10 mouse cellular contexts compared by ENCODE assay signal in genomic region chr15:77215178-77215800, GRCm38 (mm10).
DNase-seq lines count a peak whose midpoint lies in the region; ATAC-seq lines count a peak whose summit lies in the region.
"Had no signal": no experiment of that assay in that cellular context is flagged by ENCODE, and none has a peak within 500 bp of the region (broad histone marks: within the 10 kb centered on the region; RNA-seq: fewer than 3 reads in every experiment).

No protein-coding gene starts in this region.

- H3K27ac ChIP-seq in kidney, embryonic 14.5 days (ENCODE audit: low read depth, low read length): peak overlapping the region; percentile 81
- peak overlapping the region; percentile 91 for H3K27ac ChIP-seq in heart, embryonic 12.5 days (ENCODE audit: poor library complexity, severe bottlenecking)
- H3K27ac ChIP-seq: macrophage had no signal

- H3K9me3 ChIP-seq in kidney, embryonic 14.5 days (ENCODE audit: control insufficient read depth, low read length): no peaks in the 10 kb centered on the region
- H3K9me3 ChIP-seq in heart, embryonic 12.5 days (replicated peaks): no peaks in the 10 kb centered on the region

- peaks cover 37% of the 10 kb centered on the region for H3K4me1 ChIP-seq in kidney, embryonic 14.5 days (ENCODE audit: control insufficient read depth, insufficient read depth, low read length)
- peaks cover 82% of the 10 kb centered on the region for H3K4me1 ChIP-seq in heart, embryonic 12.5 days (replicated peaks)

- peak; percentile 49 for ATAC-seq in kidney, embryonic 14.5 days (ENCODE audit: low FRiP score, low TSS enrichment)
- ATAC-seq in heart, embryonic 12.5 days (ENCODE audit: insufficient number of reproducible peaks, low FRiP score): no peak

- no peak overlapping the region for H3K4me3 ChIP-seq in kidney, embryonic 14.5 days (ENCODE audit: low read length)
- H3K4me3 ChIP-seq in heart, embryonic 12.5 days: no peak overlapping the region

- WGBS in kidney, embryonic 14.5 days: 5% methylated on average over 5 of the region's 5 CpGs
- WGBS in heart, embryonic 12.5 days: 7% methylated on average over 5 of the region's 5 CpGs

- no peak for DNase-seq in kidney, adult 8-10 months
- DNase-seq in R1 (ENCODE audit: low read depth, low spot score): peak; percentile 72
- DNase-seq in mesoderm, embryonic 11.5 days (ENCODE audit: low read depth, low spot score): peak; percentile 53
- no peak for DNase-seq in urinary bladder, postnatal 4 days (ENCODE audit: low spot score in 2 of 2)
- no peak for DNase-seq in kidney, postnatal 4 days
- DNase-seq in thymus, postnatal 0 days (ENCODE audit: low spot score): no peak
- DNase-seq: cerebellum, adult 11 months had no signal

- H3K4me2 ChIP-seq in kidney, embryonic 14.5 days (replicated peaks; ENCODE audit: low read depth, low read length): peak overlapping the region; percentile 16
- H3K4me2 ChIP-seq in heart, embryonic 12.5 days: peak overlapping the region; percentile 47

- H3K27me3 ChIP-seq in kidney, embryonic 14.5 days (ENCODE audit: control insufficient read depth, insufficient read depth, low read length): no peaks in the 10 kb centered on the region
- no peaks in the 10 kb centered on the region for H3K27me3 ChIP-seq in heart, embryonic 12.5 days (replicated peaks)

- no peaks in the 10 kb centered on the region for H3K36me3 ChIP-seq in kidney, embryonic 14.5 days (ENCODE audit: control insufficient read depth, insufficient read depth, low read length)
- no peaks in the 10 kb centered on the region for H3K36me3 ChIP-seq in heart, embryonic 12.5 days

- H3K9ac ChIP-seq in kidney, embryonic 14.5 days (ENCODE audit: low read depth, low read length): no peak overlapping the region
- H3K9ac ChIP-seq in heart, embryonic 12.5 days: peak overlapping the region; percentile 27

Comparison
In these comparisons a context has a peak if more than half of its experiments do, and no peak if none do; other contexts are left out.
1. DNase-seq: peak in R1 (single experiment) and mesoderm, embryonic 11.5 days (single experiment); none in kidney, adult 8-10 months (0 of 2), urinary bladder, postnatal 4 days (0 of 2), kidney, postnatal 4 days (0 of 2) and thymus, postnatal 0 days (single experiment).